Mouse (Mus musculus): ENCODE measurements at regions not wholly inside any gene's neighbourhood (a gene's known extent, or its start where the extent isn't known, plus 50 kb on each side); places are given as distances from the start of the nearest gene placed in this dataset.

- Histone ChIP-seq H3K4me2 (ENCODE audit: low read depth, low read length) (no peak overlapping the region), H3K27ac (ENCODE audit: low read length) (no peak overlapping the region), H3K9me3 (replicated peaks; ENCODE audit: control insufficient read depth, low read length) (no peaks in the 10 kb centered on the region), H3K27me3 (ENCODE audit: control insufficient read depth, insufficient read depth, low read length) (no peaks in the 10 kb centered on the region), H3K9ac (ENCODE audit: low read length) (no peak overlapping the region), H3K4me3 (replicated peaks; ENCODE audit: low read length) (no peak overlapping the region), H3K36me3 (ENCODE audit: control insufficient read depth, insufficient read depth, low read length) (no peaks in the 10 kb centered on the region), H3K4me1 (ENCODE audit: control insufficient read depth, insufficient read depth, low read length) (no peaks in the 10 kb centered on the region; the same call in 1 of the 2 replicates)
- WGBS: 62% methylated on average over 4 of the region's 4 CpGs
- no peak for ATAC-seq (ENCODE audit: insufficient read depth, low FRiP score)
These were observed 641.0 kb downstream of the Car8 start for GRCm38 (mm10) chr4:7597671-7598390.

DNA sequence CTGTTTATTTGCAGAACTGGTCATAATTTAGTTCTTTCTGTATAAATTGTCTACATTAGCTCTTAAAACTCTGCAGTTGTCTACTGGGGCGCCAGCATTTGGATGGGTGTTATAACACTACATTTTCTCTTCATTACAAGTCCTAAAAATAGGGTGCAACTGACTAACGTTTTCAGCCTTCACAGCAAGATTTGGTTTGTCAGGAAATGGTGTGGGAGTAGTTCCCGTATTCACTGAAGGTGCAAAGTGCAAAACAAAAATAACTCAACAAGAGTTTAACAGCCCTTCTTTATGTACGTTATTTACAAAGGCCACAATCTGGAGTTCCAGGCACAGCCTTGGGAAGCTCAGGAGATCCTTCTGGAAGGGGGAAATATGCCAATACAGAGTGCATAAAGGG, 642.7 kb downstream of the Car8 start:
- WGBS: 50% methylated on average over 4 of the region's 4 CpGs
- Histone ChIP-seq H3K4me3 (replicated peaks; ENCODE audit: low read length) (no peak overlapping the region), H3K4me1 (ENCODE audit: control insufficient read depth, insufficient read depth, low read length) (no peaks in the 10 kb centered on the region; the same call in 1 of the 2 replicates), H3K4me2 (ENCODE audit: low read depth, low read length) (no peak overlapping the region), H3K36me3 (ENCODE audit: control insufficient read depth, insufficient read depth, low read length) (no peaks in the 10 kb centered on the region), H3K9ac (ENCODE audit: low read length) (no peak overlapping the region), H3K27me3 (ENCODE audit: control insufficient read depth, insufficient read depth, low read length) (no peaks in the 10 kb centered on the region), H3K9me3 (replicated peaks; ENCODE audit: control insufficient read depth, low read length) (no peaks in the 10 kb centered on the region), H3K27ac (ENCODE audit: low read length) (peak overlapping the region; percentile 32; the same call in 1 of the 2 replicates)
- no peak for ATAC-seq (ENCODE audit: insufficient read depth, low FRiP score)

DNA sequence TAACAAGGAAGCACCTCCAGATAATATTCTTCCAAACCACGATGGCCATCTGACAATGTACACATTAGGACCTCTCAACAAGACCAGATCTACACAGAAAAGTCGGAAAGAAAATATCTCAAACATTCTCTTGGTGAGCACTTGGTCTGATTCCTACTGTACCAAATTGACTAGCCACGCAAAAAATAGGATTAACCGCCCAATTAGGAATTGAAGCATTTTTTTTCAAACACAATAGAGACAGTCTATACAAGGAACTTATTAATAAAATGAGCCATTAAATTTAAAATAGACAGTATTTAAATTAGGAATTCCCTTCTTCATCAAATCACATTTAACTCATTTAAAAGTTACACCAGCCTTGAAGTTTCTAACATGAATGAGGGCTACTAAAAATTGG, 655.0 kb downstream of the Car8 start:
- Histone ChIP-seq H3K36me3 (ENCODE audit: control insufficient read depth, insufficient read depth, low read length) (no peaks in the 10 kb centered on the region), H3K4me2 (ENCODE audit: low read depth, low read length) (no peak overlapping the region), H3K27ac (ENCODE audit: low read length) (no peak overlapping the region), H3K4me3 (replicated peaks; ENCODE audit: low read length) (no peak overlapping the region), H3K9me3 (replicated peaks; ENCODE audit: control insufficient read depth, low read length) (no peaks in the 10 kb centered on the region), H3K27me3 (ENCODE audit: control insufficient read depth, insufficient read depth, low read length) (no peaks in the 10 kb centered on the region), H3K9ac (ENCODE audit: low read length) (no peak overlapping the region), H3K4me1 (ENCODE audit: control insufficient read depth, insufficient read depth, low read length) (0 out of 2 replicates have a peak, but pooled peaks cover 4% of the 10 kb centered on the region)
- no peak for ATAC-seq (ENCODE audit: insufficient read depth, low FRiP score)
- WGBS: 84% methylated on average over 4 of the region's 4 CpGs

- no peak for ATAC-seq (ENCODE audit: insufficient read depth, low FRiP score)
- H3K4me1 ChIP-seq (ENCODE audit: control insufficient read depth, insufficient read depth, low read length): 0 out of 2 replicates have a peak, but pooled peaks cover 4% of the 10 kb centered on the region
- no peaks in the 10 kb centered on the region for H3K9me3 ChIP-seq (replicated peaks; ENCODE audit: control insufficient read depth, low read length)
- no peaks in the 10 kb centered on the region for H3K27me3 ChIP-seq (ENCODE audit: control insufficient read depth, insufficient read depth, low read length)
- WGBS: 72% methylated on average over 4 of the region's 4 CpGs
- H3K27ac ChIP-seq (ENCODE audit: low read length): no peak overlapping the region
- no peak overlapping the region for H3K4me3 ChIP-seq (replicated peaks; ENCODE audit: low read length)
- H3K36me3 ChIP-seq (ENCODE audit: control insufficient read depth, insufficient read depth, low read length): no peaks in the 10 kb centered on the region
- H3K9ac ChIP-seq (ENCODE audit: low read length): no peak overlapping the region
- no peak overlapping the region for H3K4me2 ChIP-seq (ENCODE audit: low read depth, low read length)
These were observed 656.9 kb downstream of the Car8 start for GRCm38 (mm10) chr4:7581931-7582330.

- Histone ChIP-seq H3K4me1 (ENCODE audit: control insufficient read depth, insufficient read depth, low read length) (0 out of 2 replicates have a peak, but pooled peaks cover 4% of the 10 kb centered on the region), H3K36me3 (ENCODE audit: control insufficient read depth, insufficient read depth, low read length) (no peaks in the 10 kb centered on the region), H3K27me3 (ENCODE audit: control insufficient read depth, insufficient read depth, low read length) (no peaks in the 10 kb centered on the region), H3K9me3 (replicated peaks; ENCODE audit: control insufficient read depth, low read length) (no peaks in the 10 kb centered on the region), H3K9ac (ENCODE audit: low read length) (no peak overlapping the region), H3K4me2 (ENCODE audit: low read depth, low read length) (peak overlapping the region; percentile 31), H3K4me3 (replicated peaks; ENCODE audit: low read length) (peak overlapping the region; percentile 14; the same call in 1 of the 2 replicates), H3K27ac (ENCODE audit: low read length) (no peak overlapping the region)
- no peak for ATAC-seq (ENCODE audit: insufficient read depth, low FRiP score)
- 34% methylated on average over 8 of the region's 8 CpGs for WGBS
These were observed 657.5 kb downstream of the Car8 start for GRCm38 (mm10) chr4:7581220-7581916.

GRCm38 (mm10) chr4:7580554-7581219, 658.2 kb downstream of the Car8 start:
- Histone ChIP-seq H3K27me3 (ENCODE audit: control insufficient read depth, insufficient read depth, low read length) (no peaks in the 10 kb centered on the region), H3K27ac (ENCODE audit: low read length) (no peak overlapping the region), H3K9me3 (replicated peaks; ENCODE audit: control insufficient read depth, low read length) (no peaks in the 10 kb centered on the region), H3K9ac (ENCODE audit: low read length) (no peak overlapping the region), H3K4me2 (ENCODE audit: low read depth, low read length) (peak overlapping the region; percentile 31), H3K4me3 (replicated peaks; ENCODE audit: low read length) (peak overlapping the region; percentile 14; the same call in 1 of the 2 replicates), H3K4me1 (ENCODE audit: control insufficient read depth, insufficient read depth, low read length) (0 out of 2 replicates have a peak, but pooled peaks cover 4% of the 10 kb centered on the region), H3K36me3 (ENCODE audit: control insufficient read depth, insufficient read depth, low read length) (no peaks in the 10 kb centered on the region)
- 42% methylated on average over 10 of the region's 10 CpGs for WGBS
- ATAC-seq (ENCODE audit: insufficient read depth, low FRiP score): no peak

DNA sequence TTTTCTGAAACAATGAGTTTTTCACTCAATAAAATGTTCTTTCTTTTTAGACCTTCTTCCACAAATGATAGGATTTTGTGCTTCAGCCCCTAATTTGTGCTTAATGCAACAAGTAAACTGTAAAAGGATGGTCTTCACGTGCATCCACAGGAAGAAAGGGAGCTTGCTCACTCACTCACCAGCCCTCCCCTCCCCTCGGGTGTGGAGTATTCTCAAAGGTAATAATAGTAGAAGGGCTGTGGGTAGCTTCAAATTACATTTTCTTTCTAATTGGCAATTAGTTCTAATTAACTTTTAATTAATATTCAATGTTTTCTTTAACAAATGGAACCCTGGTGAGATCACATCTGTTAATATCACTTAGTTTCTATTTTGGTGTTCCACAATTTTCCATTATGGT, 664.8 kb downstream of the Car8 start:
- H3K27me3 ChIP-seq (ENCODE audit: control insufficient read depth, insufficient read depth, low read length): no peaks in the 10 kb centered on the region
- H3K4me1 ChIP-seq (ENCODE audit: control insufficient read depth, insufficient read depth, low read length): no peaks in the 10 kb centered on the region
- H3K4me2 ChIP-seq (ENCODE audit: low read depth, low read length): no peak overlapping the region
- H3K9me3 ChIP-seq (replicated peaks; ENCODE audit: control insufficient read depth, low read length): no peaks in the 10 kb centered on the region
- H3K27ac ChIP-seq (ENCODE audit: low read length): no peak overlapping the region
- H3K36me3 ChIP-seq (ENCODE audit: control insufficient read depth, insufficient read depth, low read length): no peaks in the 10 kb centered on the region
- ATAC-seq (ENCODE audit: insufficient read depth, low FRiP score): no peak
- H3K4me3 ChIP-seq (replicated peaks; ENCODE audit: low read length): no peak overlapping the region
- WGBS: 77% methylated on average over 2 of the region's 2 CpGs
- no peak overlapping the region for H3K9ac ChIP-seq (ENCODE audit: low read length)

- no peak overlapping the region for H3K4me2 ChIP-seq (ENCODE audit: low read depth, low read length)
- no peaks in the 10 kb centered on the region for H3K4me1 ChIP-seq (ENCODE audit: control insufficient read depth, insufficient read depth, low read length)
- WGBS: 29% methylated on average over 6 of the region's 6 CpGs
- no peaks in the 10 kb centered on the region for H3K36me3 ChIP-seq (ENCODE audit: control insufficient read depth, insufficient read depth, low read length)
- no peaks in the 10 kb centered on the region for H3K27me3 ChIP-seq (ENCODE audit: control insufficient read depth, insufficient read depth, low read length)
- H3K9ac ChIP-seq (ENCODE audit: low read length): no peak overlapping the region
- no peak for ATAC-seq (ENCODE audit: insufficient read depth, low FRiP score)
- H3K9me3 ChIP-seq (replicated peaks; ENCODE audit: control insufficient read depth, low read length): no peaks in the 10 kb centered on the region
- no peak overlapping the region for H3K27ac ChIP-seq (ENCODE audit: low read length)
- no peak overlapping the region for H3K4me3 ChIP-seq (replicated peaks; ENCODE audit: low read length)
These were observed 671.0 kb downstream of the Car8 start for GRCm38 (mm10) chr4:7567687-7568393.

Data from stomach, embryonic 16.5 days (tissue).